Mouse (Mus musculus) liver, embryonic 12.5 days (tissue): Measurements from ENCODE around the gene Ahsg. TPM values are rescaled to one million over a fixed set of nuclear protein-coding genes. Genes with fewer than 3 reads are reported as not detected.

ENCODE experiments used
- ATAC-seq: fragments of 200-750 bp; cut with Nextera tagmentation; 2 replicates; pipeline ENCODE4 v1.8.0; 2017; ENCODE audit warnings: moderate number of reproducible peaks, mild to moderate bottlenecking, moderate library complexity
- H3K27ac ChIP-seq: fragments of 300-500 bp; sonication (generic); 2 replicates; pipeline ENCODE4 v1.5.1; 2016; ENCODE audit warnings: mild to moderate bottlenecking
- H3K27me3 ChIP-seq: fragments of 300-500 bp; sonication (generic); replicated peaks from 2 replicates; pipeline ENCODE4 v1.6.1; 2016; ENCODE audit warnings: mild to moderate bottlenecking, moderate library complexity
- H3K36me3 ChIP-seq: fragments of 300-500 bp; sonication (generic); 2 replicates; pipeline ENCODE4 v1.6.1; 2016; ENCODE audit warnings: mild to moderate bottlenecking, moderate library complexity
- H3K4me1 ChIP-seq: fragments of 300-500 bp; sonication (generic); 2 replicates; pipeline ENCODE4 v1.6.1; 2016
- H3K4me2 ChIP-seq: fragments of 300-500 bp; sonication (generic); 2 replicates; pipeline ENCODE4 v1.6.1; 2016; ENCODE audit warnings: mild to moderate bottlenecking, moderate library complexity
- H3K4me3 ChIP-seq: fragments of 300-500 bp; sonication (generic); 2 replicates; pipeline ENCODE4 v1.5.1; 2016; ENCODE audit warnings: mild to moderate bottlenecking, moderate library complexity
- H3K9ac ChIP-seq: fragments of 300-500 bp; sonication (generic); 2 replicates; pipeline ENCODE4 v1.6.1; 2016; ENCODE audit warnings: mild to moderate bottlenecking, moderate library complexity
- H3K9me3 ChIP-seq: fragments of 300-500 bp; sonication (generic); replicated peaks from 2 replicates; pipeline ENCODE4 v1.6.1; 2016; ENCODE audit warnings: mild to moderate bottlenecking, moderate library complexity
- WGBS: fragments of 180-500 bp; shearing (Covaris S2); methylation state at CpG from one replicate; pipeline ENCODE4 v1.1.7; 2016; ENCODE audit not compliant: insufficient replicate concordance; 5-methylcytosine and 5-hydroxymethylcytosine counted together
- polyA plus RNA-seq: library from polyadenylated mRNA; unstranded; fragments of >200 nt; fragmentation: Nextera tagmentation; extraction: Ambion mirVana; gene quantifications from 2 replicates; pipeline ENCODE4 v1.2.1, GENCODE M21; 2016

Gene Ahsg
- polyA plus RNA-seq, 1 experiment from 2014 or later: 184 TPM

DNA sequence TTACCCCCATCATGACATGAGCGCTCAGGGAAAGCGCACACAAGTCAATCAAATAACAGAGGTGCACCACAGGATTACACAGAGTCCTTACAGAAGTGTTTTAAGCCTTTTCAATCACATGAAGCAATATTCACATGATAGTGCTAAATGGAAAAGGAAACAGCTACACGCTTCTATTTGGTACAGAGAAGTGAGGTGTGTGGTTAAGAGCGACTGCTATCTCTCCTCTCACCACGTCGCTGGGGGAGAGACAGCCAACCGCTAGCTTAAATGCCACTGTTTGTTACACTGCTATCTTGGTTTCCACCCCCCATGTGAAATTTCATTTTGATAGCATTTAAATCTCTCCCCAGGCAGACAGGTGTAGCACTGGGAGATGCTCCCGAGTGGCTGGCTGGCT, 1.4 kb upstream of the Ahsg start:
- Histone ChIP-seq H3K4me1 (peaks cover 11% of the 10 kb centered on the region; the same call in 1 of the 2 replicates), H3K4me2 (no peak overlapping the region), H3K9me3 (no peaks in the 10 kb centered on the region), H3K27ac (no peak overlapping the region), H3K27me3 (peaks cover 9% of the 10 kb centered on the region; the same call in 1 of the 2 replicates), H3K9ac (no peak overlapping the region), H3K36me3 (no peaks in the 10 kb centered on the region), H3K4me3 (no peak overlapping the region)
- 44% methylated on average over 8 of the region's 8 CpGs for WGBS
- ATAC-seq: no peak

GRCm38 (mm10) chr16:22891733-22892154, 667 bp downstream of the Ahsg start:
- Histone ChIP-seq H3K36me3 (no peaks in the 10 kb centered on the region), H3K27me3 (peaks cover 9% of the 10 kb centered on the region; the same call in 1 of the 2 replicates), H3K9ac (peak overlapping the region; percentile 32), H3K4me2 (peak overlapping the region; percentile 28), H3K4me1 (peaks cover 8% of the 10 kb centered on the region; the same call in 1 of the 2 replicates), H3K9me3 (no peaks in the 10 kb centered on the region), H3K4me3 (peak overlapping the region; percentile 31; the same call in 1 of the 2 replicates), H3K27ac (peak overlapping the region; percentile 59)
- 73% methylated on average over 8 of the region's 8 CpGs for WGBS
- peak; percentile 60 for ATAC-seq

DNA sequence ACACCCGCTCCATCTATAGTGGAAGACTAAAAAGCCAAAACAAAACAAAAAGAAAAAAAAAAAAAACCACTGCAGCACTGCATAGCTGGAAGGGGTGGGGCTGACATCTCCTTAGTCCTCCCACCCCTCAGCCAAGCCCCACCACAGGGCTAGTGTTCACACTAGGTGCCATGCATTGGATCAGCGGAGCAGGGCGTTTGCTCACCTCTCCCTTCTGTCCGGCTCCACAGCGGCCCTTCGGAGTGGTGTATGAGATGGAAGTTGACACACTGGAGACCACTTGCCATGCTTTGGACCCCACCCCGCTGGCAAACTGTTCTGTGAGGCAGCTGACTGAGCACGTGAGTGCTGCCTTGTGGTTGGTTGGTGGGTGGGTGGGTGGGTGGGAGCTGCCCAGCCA, 3.0 kb downstream of the Ahsg start:
- no peak; the same call in 1 of the 2 replicates for ATAC-seq
- H3K27ac ChIP-seq: no peak overlapping the region

DNA sequence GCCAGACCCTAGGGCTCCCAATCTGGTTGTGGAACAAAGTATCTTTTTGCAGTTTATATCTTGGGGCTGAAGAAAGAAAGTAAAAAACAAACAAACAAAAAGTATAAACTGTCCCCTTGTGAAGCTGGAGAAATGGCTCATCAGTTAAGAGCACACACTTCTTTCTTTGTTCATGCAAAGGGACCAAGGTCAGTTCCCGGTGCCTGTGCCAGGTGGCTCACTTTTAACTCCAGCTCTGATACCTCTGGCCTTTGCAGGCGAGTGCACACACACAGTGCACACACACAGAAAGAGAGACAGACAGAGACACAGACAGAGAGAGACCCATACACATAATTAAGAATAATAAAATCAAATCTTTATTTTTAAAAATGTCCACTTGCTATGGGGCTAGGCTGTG, 5.5 kb downstream of the Ahsg start:
- no peak overlapping the region for H3K9ac ChIP-seq
- no peaks in the 10 kb centered on the region for H3K27me3 ChIP-seq
- no peak for ATAC-seq
- WGBS: 41% methylated on average over 2 of the region's 2 CpGs
- H3K9me3 ChIP-seq: no peaks in the 10 kb centered on the region
- H3K4me2 ChIP-seq: no peak overlapping the region
- H3K4me3 ChIP-seq: no peak overlapping the region
- H3K36me3 ChIP-seq: no peaks in the 10 kb centered on the region
- H3K27ac ChIP-seq: no peak overlapping the region
- no peaks in the 10 kb centered on the region for H3K4me1 ChIP-seq

More for the DNA sequence above, 3.0 kb downstream of the Ahsg start:
- H3K4me2 ChIP-seq: peak overlapping the region; percentile 43; the same call in 1 of the 2 replicates
- 68% methylated on average over 7 of the region's 8 CpGs for WGBS
- H3K4me3 ChIP-seq: no peak overlapping the region
- no peaks in the 10 kb centered on the region for H3K36me3 ChIP-seq
- H3K9me3 ChIP-seq: no peaks in the 10 kb centered on the region
- peaks cover 5% of the 10 kb centered on the region; the same call in 1 of the 2 replicates for H3K27me3 ChIP-seq
- H3K4me1 ChIP-seq: peaks cover 8% of the 10 kb centered on the region; the same call in 1 of the 2 replicates
- H3K9ac ChIP-seq: no peak overlapping the region

GRCm38 (mm10) chr16:22899346-22899745, 8.3 kb downstream of the Ahsg start:
- 42% methylated on average over 5 of the region's 5 CpGs for WGBS
- Histone ChIP-seq H3K9me3 (no peaks in the 10 kb centered on the region), H3K4me1 (no peaks in the 10 kb centered on the region), H3K27me3 (no peaks in the 10 kb centered on the region), H3K9ac (no peak overlapping the region), H3K4me2 (no peak overlapping the region), H3K4me3 (no peak overlapping the region), H3K27ac (no peak overlapping the region), H3K36me3 (no peaks in the 10 kb centered on the region)
- no peak for ATAC-seq

- Histone ChIP-seq H3K9me3 (no peaks in the 10 kb centered on the region), H3K36me3 (no peaks in the 10 kb centered on the region), H3K9ac (no peak overlapping the region), H3K27ac (no peak overlapping the region), H3K27me3 (no peaks in the 10 kb centered on the region), H3K4me2 (no peak overlapping the region), H3K4me3 (no peak overlapping the region), H3K4me1 (no peaks in the 10 kb centered on the region)
- no peak for ATAC-seq
- WGBS: 64% methylated on average over 10 of the region's 10 CpGs
Measured at GRCm38 (mm10) chr16:22899866-22900570, 8.9 kb downstream of the Ahsg start.

GRCm38 (mm10) chr16:22901326-22901725, 10.2 kb downstream of the Ahsg start:
- Histone ChIP-seq H3K36me3 (no peaks in the 10 kb centered on the region), H3K27me3 (no peaks in the 10 kb centered on the region), H3K4me1 (no peaks in the 10 kb centered on the region), H3K4me2 (no peak overlapping the region), H3K9ac (no peak overlapping the region), H3K27ac (no peak overlapping the region), H3K9me3 (no peaks in the 10 kb centered on the region), H3K4me3 (no peak overlapping the region)
- WGBS: 53% methylated on average over 3 of the region's 3 CpGs
- no peak for ATAC-seq

DNA sequence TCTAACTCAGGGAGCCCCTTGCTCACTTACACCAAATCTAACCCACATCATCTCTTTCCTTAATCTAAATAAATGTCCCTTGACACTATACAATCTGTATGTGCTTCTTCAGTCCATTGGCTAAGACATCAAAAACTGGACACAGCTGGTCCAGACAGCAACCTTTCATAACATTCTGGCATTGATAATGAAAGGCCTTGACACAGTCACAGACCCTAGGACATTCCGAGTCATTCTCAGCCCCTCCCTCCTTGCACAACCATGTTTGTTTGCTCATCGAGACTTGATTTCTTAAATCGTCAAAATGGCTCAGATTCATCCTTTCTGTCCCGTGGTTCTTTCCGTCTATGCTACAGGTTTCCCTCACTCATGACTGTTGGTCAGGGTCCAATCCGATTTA, 18.2 kb downstream of the Ahsg start:
- no peak overlapping the region for H3K4me2 ChIP-seq
- no peaks in the 10 kb centered on the region for H3K36me3 ChIP-seq
- no peak for ATAC-seq
- no peaks in the 10 kb centered on the region for H3K9me3 ChIP-seq
- H3K27ac ChIP-seq: no peak overlapping the region
- no peaks in the 10 kb centered on the region for H3K4me1 ChIP-seq
- no peak overlapping the region for H3K4me3 ChIP-seq
- H3K9ac ChIP-seq: no peak overlapping the region
- H3K27me3 ChIP-seq: no peaks in the 10 kb centered on the region
- 58% methylated on average over 6 of the region's 6 CpGs for WGBS

GRCm38 (mm10) chr16:22911986-22912385, 20.9 kb downstream of the Ahsg start:
- no peak for ATAC-seq
- Histone ChIP-seq H3K9ac (no peak overlapping the region), H3K27ac (no peak overlapping the region), H3K36me3 (no peaks in the 10 kb centered on the region), H3K9me3 (no peaks in the 10 kb centered on the region), H3K4me1 (no peaks in the 10 kb centered on the region), H3K4me3 (no peak overlapping the region), H3K27me3 (no peaks in the 10 kb centered on the region), H3K4me2 (no peak overlapping the region)
- 59% methylated on average over 3 of the region's 3 CpGs for WGBS

GRCm38 (mm10) chr16:22912886-22913285, 21.8 kb downstream of the Ahsg start:
- Histone ChIP-seq H3K4me1 (no peaks in the 10 kb centered on the region), H3K4me3 (no peak overlapping the region), H3K36me3 (no peaks in the 10 kb centered on the region), H3K4me2 (no peak overlapping the region), H3K9me3 (no peaks in the 10 kb centered on the region), H3K27ac (no peak overlapping the region), H3K9ac (no peak overlapping the region), H3K27me3 (no peaks in the 10 kb centered on the region)
- ATAC-seq: no peak
- WGBS: 68% methylated on average over 6 of the region's 6 CpGs

GRCm38 (mm10) chr16:22914276-22914675, 23.2 kb downstream of the Ahsg start:
- H3K27ac ChIP-seq: no peak overlapping the region
- ATAC-seq: no peak
- H3K9ac ChIP-seq: no peak overlapping the region
- no peaks in the 10 kb centered on the region for H3K9me3 ChIP-seq
- H3K36me3 ChIP-seq: no peaks in the 10 kb centered on the region
- H3K4me2 ChIP-seq: no peak overlapping the region
- H3K4me1 ChIP-seq: no peaks in the 10 kb centered on the region
- H3K27me3 ChIP-seq: no peaks in the 10 kb centered on the region
- no peak overlapping the region for H3K4me3 ChIP-seq

DNA sequence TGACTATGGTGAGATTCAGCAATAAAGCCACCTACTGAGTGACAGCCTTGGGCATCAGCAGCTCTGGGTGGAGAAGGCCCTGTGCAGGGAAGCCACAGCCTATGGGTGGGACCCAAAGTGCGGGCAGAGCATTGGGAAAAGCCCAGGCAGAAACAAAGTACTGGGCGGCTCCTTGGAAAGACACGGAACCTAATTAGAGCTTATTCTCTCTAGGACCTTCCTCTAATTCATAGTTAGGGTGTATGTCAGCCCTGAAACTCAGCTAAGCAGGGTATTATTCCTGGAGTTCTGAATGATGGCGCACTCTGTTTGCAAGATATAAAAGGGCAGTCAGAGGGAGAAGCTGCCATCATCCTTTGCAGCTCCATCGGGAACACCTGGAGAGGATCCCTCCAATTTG, 27.0 kb downstream of the Ahsg start, which contains the start of gene Fetub:
Gene Fetub (plus strand): TSS at position 301 of the 400 bp plus-strand sequence.
- Histone ChIP-seq H3K27ac (no peak within 1 kb of the TSS), H3K27me3 (no peaks in the 10 kb centered on the region), H3K9ac (no peak within 1 kb of the TSS), H3K4me3 (no peak within 1 kb of the TSS), H3K9me3 (no peaks in the 10 kb centered on the region), H3K36me3 (no peaks in the 10 kb centered on the region), H3K4me2 (no peak within 1 kb of the TSS), H3K4me1 (0 out of 2 replicates have a peak, but pooled peaks cover 5% of the 10 kb centered on the region)
- ATAC-seq: no peak
- WGBS: 82% methylated on average over 5 of the region's 5 CpGs
